Mouse (Mus musculus) spleen, postnatal 36 days (tissue): ENCODE results near the gene Cnnm4.
A peak's percentile ranks its signal among the peaks of the same experiment; 100 is the strongest.

ENCODE experiments used
- DNase-seq, 2 experiments: peaks; one replicate each; pipeline ENCODE4 v3.0.0; 2022; ENCODE audit warnings: low spot score in 2 of 2, mixed read lengths in 1 of 2

The Cnnm4 gene

DNA sequence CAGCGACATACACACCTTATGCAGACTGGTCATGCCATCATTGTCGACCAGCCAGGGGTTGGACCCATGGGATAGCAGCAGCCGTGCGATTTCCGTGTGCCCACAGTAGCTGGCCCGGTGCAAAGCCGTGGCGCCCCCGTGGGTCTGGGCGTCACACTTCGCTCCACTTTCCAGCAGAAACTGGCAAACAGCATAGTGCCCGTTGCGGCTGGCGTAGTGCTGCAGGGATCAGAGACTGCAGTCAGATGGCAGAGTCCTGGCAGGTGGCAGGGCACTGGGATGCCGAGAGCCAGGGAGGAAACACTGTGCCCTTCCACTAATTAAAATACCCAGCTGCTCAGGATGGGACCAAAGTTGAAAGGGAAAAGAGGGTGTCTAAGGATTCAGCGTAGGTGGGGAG lies 70.4 kb downstream of the Cnnm4 start:
- no peak for DNase-seq

DNA sequence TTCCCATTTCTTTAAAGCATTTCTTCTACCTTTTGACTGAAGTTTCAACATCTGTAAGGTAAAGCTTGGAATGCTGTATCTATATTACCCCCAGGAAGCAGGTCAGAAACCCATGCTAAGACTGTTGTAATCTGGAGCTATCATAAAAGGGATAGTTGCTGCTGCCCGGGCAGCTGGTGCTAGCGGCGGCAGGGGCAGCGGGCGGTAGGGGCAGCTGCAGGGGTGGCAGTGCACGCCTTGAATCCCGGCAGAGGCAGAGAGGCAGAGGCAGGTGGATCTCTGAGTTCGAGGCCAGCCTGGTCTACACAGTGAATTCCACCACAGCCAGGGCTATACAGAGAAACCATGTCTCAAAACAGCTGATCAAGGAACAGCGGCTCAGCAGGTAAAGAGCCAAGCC lies 71.5 kb downstream of the Cnnm4 start:
- no peak for DNase-seq

DNA sequence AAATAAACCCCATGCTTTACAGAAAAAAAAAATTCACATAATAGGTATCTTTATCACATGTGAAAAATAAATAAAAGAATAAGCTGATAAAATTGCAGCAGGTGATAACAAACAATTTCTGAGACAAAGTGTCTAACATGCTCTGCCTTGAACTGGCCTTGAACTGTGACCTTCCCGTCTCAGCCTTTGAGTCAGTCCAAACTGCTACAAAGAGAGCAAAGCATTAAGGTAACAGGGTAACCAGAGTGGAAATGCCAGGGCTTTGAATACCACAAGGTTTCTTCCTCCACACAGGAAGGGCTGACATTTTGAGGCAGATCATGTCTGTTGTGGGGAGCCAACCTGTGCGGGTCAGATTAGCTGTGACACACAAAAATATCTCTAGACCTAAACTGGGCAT lies 74.0 kb downstream of the Cnnm4 start:
- no peak for DNase-seq

DNA sequence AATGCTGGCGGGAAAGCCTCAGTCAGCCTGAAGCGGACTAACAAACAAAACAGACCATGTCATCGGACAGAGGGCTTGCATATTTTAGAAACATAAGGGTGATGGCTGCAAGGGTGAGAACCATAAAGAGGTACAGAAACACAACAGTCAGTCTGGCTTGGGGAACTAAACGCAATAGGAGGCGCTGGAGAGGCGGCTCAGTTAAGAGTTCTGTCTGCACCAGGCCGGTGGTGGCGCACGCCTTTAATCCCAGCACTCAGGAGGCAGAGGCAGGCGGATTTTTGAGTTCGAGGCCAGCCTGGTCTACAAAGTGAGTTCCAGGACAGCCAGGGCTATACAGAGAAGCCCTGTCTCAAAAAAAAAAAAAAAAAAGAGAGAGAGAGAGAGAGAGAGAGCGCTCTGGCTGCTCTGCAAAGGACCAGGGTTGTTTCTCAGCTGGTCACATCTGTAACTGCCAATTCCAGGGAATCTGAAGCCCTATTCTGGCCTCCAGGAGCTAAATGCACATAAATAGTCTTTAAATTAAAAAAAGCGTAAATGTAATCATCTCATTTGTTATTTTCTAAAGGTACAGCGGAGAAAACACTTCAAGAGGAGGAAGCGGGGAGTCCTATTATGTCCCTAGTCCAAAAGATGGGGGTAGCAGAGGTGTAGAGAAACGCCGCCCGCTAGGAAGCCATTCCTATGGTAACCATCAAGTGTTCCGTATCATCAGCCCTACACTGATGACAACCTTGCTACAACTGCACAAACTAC lies 74.6 kb downstream of the Cnnm4 start:
- peak; percentile 22 to 38 for DNase-seq

DNA sequence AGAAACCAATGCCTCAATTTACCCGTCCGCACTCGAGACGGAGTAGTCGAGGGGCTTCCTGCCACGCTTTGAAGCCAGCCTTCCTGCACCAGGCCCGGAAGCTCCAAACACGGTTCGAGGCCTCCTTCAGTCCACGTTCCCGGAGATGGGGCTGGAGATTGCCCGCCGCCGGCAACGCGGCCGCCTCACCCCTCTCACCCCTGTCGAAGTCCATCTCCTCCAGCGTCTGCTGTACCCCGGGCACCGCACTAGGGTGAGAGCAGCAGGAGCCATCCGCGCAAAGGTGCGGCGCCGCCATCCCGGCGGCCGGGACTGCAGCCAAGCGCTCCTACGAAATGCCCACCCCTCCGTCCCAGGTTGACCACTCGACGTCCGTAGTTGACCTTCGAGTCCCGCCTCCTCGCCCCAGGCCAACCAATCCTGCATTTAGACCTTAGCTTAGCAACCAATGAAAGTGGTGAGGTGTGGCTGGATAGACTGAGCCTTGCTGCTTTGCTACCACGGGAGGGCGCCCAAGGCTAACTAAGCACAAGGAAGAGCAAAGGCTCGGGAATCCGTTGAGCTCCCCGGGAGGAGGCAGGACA lies 75.6 kb downstream of the Cnnm4 start, which contains the start of gene Ankrd39:
Ankrd39 (minus strand) TSS at position 558 of the 584 bp plus-strand sequence.
- peak; percentile 97 for DNase-seq

DNA sequence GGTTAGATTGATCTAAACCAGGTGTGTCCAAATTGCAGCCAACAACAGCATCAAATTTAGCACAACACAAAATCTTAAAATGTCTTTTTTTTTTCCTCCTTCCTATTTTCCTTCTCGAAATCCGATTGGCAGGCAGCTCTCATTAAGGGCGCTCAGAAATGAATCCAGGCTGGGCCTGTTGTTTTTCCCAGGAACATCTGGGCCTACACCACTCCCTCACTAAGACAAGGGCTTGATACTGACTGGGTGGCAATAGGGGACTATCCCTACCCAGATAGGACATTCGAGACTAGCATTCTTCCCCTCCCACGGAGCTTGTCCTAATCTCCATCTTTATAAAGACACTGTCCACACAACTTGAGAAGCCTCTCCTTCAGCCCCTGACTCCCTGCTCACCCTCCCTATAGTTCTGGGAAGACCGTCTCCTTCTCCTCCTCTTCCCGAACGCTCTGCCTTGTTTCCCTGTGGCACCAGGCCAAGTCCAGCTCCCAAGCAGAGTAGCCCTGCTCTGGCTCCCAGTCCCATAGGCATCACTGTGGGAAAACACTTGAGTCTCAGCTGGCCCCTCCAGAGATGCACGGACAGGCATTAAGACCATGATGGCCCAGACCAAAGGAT lies 76.7 kb downstream of the Cnnm4 start:
- DNase-seq = peak in 1 of 2 experiments; percentile 28

DNA sequence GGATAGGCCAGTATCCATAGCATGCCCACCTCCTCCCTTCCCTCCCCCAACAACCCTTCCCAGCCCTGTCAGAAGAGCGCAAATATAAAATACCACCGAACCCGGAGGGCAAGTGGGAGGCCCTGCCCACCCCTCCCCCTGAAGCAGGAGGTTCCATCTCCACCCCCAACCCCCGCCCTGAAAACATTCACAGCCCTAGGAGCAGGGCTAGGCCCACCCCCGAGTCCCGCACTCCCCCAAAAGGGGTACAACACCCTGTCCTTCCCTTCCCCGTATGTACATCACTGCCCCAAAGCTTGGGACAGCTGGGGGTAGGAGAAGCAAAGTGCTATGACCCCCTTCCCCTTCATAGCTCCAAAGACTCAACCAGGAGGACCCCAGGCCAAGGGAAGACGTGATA lies 77.4 kb downstream of the Cnnm4 start:
- DNase-seq = no peak

DNA sequence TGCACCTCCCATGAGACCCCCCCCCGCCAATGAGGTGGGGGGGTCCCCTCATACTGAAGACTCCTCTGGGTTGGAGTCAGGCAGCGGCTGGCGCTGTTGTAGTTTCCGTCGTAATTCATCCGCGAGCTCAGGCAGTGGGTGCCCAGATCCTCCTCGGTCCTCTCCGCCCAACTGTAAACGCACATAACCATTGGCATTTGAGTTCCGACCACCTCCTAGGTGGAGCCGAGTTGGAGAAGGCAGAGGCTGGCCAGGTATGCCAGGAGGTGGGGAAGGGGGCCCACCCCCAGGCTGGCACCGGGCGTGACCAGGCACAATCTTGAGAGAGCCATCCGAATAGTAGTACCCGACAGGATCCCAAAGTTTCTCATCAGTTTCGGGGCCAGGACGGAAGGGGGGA lies 78.1 kb downstream of the Cnnm4 start:
- no peak for DNase-seq

DNA sequence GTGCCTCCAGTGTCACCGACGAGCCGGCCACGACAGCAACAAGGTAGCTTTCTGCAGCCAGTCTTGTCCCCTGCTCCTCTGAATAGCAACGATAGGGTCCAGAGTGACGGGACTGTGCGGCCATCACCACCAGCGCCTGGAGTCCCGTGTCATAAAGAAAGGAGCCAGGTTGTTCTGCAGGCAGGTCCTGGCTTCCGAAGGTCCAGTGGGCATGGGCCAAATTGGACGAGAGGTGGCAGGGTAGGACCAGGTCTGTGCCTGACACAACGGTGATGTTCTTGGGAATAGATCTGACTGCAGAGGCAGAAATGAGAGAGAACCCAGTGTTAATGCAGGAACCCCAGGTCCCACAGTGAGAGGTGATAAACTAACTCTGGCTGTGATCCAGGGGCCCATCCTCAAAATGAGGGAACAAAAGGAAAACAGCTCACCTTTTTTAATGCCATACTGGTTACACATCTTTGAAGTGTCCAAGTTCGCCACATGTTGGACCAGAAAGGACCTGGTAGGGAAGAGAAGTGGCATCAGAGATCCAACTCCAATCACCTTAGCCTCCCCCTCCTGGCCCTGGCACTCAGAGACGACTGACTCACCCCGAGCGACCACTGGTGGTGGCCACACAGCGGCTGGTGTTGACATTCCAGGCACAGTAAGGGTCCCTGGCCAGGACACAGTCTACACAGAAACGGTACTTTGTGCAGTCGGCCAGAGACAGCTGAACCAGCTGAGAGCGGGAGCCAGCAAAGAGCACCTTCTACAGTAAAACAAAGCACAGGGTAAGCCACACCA lies 78.8 kb downstream of the Cnnm4 start:
- no peak for DNase-seq

DNA sequence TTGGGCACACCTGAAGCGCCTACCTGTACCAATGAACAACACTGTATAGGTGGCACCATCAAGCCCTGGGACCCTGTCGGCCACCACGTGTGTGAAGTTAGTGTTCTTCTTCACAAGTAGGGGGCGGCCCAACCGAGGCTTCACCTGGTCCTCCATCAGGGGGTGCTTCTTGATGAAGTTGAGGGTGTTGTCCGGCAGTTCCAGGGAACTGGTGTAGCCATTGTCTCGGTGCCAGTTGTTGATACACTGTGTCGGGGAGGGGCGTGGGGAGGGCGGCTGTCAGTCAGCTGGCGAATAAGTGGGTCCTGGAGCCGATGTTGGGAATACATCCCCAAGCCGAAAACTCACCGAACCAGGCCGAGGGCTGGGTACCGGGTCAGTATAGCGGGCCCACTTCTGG lies 80.5 kb downstream of the Cnnm4 start:
- no peak for DNase-seq

DNA sequence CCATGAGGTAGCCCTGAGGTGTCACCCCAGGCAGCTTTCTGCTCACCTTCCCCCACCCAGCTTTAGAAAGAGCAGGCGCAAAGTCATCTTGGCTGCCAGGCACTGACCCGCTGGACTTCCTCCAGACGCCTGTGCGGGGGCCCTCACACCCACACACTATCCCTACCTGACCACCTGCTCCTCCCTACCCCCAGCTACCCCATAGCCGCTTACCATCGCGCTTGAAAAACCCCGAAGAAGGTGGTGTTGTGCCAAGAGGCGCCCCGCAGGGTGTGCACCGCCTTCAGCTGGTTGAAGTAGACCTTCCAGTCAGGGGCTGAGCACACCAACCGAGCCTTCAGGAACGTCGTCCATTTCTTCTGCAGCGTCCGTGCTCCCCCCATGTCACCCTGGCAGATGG lies 81.1 kb downstream of the Cnnm4 start:
- no peak for DNase-seq

DNA sequence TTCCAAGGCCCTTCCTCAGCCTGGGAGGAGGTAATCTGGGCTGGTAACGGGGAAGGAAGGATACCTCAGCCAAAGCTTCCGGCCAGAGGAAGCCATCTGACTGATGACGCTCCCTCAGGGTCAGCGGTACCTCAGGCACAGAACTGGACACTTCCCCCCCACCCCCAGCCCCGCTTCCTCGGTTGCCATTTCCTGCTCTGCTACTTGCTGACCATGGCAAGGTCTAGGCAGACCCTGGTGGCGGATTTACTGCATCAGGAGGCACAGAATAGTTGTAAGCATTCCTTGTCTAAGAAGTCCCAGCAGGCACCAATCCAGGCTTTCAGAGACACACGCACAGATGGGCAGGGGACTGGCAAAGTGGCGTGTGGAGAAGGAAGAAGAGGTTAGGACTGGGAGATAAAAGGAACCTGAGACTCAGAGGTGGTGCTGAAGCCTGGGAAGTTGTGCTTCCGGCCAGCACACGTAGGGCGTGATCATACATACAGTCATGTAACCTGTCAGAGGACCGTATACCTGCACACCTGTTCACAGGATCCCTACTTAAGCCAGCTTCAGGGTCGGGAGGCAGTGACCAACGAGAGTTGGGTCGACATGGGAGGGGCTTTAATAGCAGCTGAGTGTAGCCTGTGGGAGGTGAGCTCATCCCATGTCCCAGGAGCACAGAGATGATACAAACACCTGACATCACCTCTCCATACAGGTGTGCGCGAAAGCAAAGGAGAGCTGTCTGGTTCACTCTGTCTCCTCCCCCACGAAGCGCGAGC lies 83.4 kb downstream of the Cnnm4 start:
- DNase-seq = no peak

DNA sequence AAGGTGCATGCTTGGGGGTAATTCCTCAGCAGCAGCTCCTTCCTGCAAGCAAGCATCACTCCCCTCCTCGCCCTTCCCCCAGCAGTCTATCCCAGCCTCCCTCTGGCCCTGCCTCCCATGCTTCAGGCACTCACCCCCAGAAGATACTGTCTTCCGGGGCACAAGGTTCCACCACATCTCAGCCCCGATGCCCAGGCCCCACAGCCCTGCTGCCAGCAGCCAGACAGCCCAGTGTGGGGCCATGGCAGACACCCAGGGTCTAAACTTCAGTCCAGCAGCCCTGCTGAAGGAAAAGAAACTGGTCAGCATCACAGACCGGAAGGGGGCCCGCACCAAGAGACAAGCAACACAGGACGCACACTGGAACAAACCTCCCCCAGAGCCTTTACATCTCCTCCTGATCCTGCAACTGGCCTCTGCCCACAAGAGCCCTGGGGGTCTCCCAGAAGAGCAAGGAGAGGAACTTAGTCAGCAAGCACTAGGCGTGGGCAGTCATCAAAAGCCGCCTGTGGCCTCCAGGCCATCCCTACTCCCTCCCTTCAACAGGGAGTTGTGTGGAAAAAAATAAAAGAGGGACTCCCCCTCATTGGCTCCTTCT lies 84.5 kb downstream of the Cnnm4 start:
- DNase-seq = no peak

DNA sequence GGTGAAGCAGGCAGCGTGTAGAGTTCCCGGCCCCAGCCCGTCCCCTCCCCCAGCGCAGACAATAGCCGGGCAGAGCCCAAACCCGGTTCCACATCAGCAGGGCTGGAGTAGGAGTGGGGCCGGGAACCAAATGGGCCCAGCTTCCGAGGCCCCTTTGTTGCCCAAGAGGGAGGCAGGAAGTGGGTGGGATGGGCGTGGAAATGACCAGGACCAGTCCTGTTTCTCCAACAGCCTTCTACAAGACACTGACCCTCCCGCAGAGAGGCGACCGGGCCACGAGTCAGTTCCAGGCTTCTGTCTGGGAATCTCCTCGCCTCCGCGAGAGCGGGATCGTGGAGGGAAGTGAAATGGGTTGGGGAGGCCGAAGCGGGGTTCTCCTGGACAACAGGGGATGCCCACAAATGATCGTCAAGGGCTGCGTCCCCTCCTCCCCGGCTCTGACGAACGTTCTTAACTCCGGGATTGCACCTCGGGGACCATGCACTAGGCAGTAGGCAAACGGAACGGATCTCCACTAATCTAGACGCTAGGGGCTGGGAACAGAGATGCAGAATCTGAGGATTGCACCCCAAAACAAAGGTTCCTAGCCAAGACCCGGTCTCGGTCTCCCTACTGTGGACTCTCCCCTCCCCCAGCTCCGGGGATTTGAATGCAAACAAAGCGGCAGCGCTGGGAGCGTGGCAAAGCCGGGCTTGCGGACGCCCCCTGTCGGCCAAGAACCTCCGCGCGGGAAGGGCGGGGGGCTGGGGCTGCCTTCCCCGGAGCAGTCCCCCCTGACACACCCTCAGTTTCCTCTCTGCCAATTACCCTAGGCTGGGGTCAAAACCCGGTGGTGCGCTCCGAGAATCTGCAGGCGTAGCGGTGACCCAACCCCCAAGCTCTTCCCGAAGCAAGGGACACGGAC lies 85.4 kb downstream of the Cnnm4 start:
- peak; percentile 56 to 67 for DNase-seq

DNA sequence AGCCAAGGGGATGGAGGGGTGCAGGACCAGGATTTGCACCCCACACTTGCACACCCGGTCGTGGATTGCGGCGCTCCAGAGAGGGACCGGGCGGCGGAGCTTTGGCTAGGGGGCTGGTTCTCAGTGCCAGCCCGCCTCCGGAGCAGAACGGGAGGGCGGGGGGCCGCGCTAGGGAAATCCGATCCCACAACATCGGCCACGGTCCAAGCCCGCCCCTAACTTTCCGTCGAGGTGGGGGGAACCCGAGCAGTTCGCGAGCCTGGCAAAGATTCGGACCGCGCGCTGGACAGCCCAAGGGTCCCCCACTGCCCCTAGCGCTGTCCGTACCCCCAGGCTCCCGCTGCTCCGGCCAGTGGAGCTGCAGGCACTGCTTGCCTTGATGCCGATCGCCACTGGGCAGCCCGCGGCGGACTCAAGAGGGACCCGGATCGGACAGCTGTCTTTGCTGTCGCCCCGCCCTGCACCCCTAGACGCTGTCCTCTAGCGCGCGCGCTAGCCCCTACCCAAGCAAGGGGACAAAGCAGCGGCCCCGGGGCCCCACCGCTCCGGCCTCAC lies 86.1 kb downstream of the Cnnm4 start:
- peak in 1 of 2 experiments; percentile 29 for DNase-seq
